Mouse (Mus musculus) hindbrain, embryonic 13.5 days (tissue): ENCODE results near the gene Adck2. TPM values are rescaled to one million over a fixed set of nuclear protein-coding genes. Genes with fewer than 3 reads are reported as not detected.

ENCODE experiments used
- ATAC-seq: fragments of 200-750 bp; cut with Nextera tagmentation; 2 replicates; pipeline ENCODE4 v1.8.0; 2017; ENCODE audit warnings: moderate TSS enrichment; ENCODE audit not compliant: low FRiP score
- H3K27ac ChIP-seq: fragments of 300-500 bp; sonication (generic); 2 replicates; pipeline ENCODE4 v1.5.1; 2015; ENCODE audit warnings: inconsistent platforms, mild to moderate bottlenecking, moderate library complexity
- H3K27me3 ChIP-seq: fragments of 300-500 bp; sonication (generic); 2 replicates; pipeline ENCODE4 v1.6.1; 2015; ENCODE audit warnings: mild to moderate bottlenecking, inconsistent platforms
- H3K36me3 ChIP-seq: fragments of 300-500 bp; sonication (generic); 2 replicates; pipeline ENCODE4 v1.6.1; 2015; ENCODE audit warnings: mild to moderate bottlenecking, inconsistent platforms
- H3K4me1 ChIP-seq: fragments of 300-500 bp; sonication (generic); replicated peaks from 2 replicates; pipeline ENCODE4 v1.6.1; 2015; ENCODE audit warnings: inconsistent platforms
- H3K4me2 ChIP-seq: fragments of 300-500 bp; sonication (generic); 2 replicates; pipeline ENCODE4 v1.6.1; 2015; ENCODE audit warnings: inconsistent platforms, mild to moderate bottlenecking, moderate library complexity
- H3K4me3 ChIP-seq: fragments of 300-500 bp; sonication (generic); 2 replicates; pipeline ENCODE4 v1.5.1; 2015; ENCODE audit warnings: mild to moderate bottlenecking, inconsistent platforms
- H3K9ac ChIP-seq: fragments of 300-500 bp; sonication (generic); 2 replicates; pipeline ENCODE4 v1.6.1; 2015; ENCODE audit warnings: mild to moderate bottlenecking, inconsistent platforms
- H3K9me3 ChIP-seq: fragments of 300-500 bp; sonication (generic); 2 replicates; pipeline ENCODE4 v1.6.1; 2016; ENCODE audit warnings: inconsistent platforms
- WGBS: fragments of 180-500 bp; shearing (Covaris S2); methylation state at CpG from one replicate; pipeline ENCODE4 v1.1.7; 2015; 5-methylcytosine and 5-hydroxymethylcytosine counted together
- polyA plus RNA-seq: library from polyadenylated mRNA; unstranded; fragments of >200 nt; fragmentation: Nextera tagmentation; extraction: Ambion mirVana; gene quantifications from 2 replicates; pipeline ENCODE4 v1.2.1, GENCODE M21; 2015

The Adck2 gene
- polyA plus RNA-seq, 1 experiment from 2014 or later, result 41.4 TPM

- H3K4me1 ChIP-seq, result no peaks in the 10 kb centered on the region
- no peak overlapping the region for H3K4me2 ChIP-seq
- no peak for ATAC-seq
- H3K27me3 ChIP-seq, result no peaks in the 10 kb centered on the region
- no peak overlapping the region for H3K9ac ChIP-seq
- no peak overlapping the region for H3K4me3 ChIP-seq
- no peak overlapping the region for H3K27ac ChIP-seq
- WGBS, result 92% methylated on average over 3 of the region's 3 CpGs
- peaks cover 59% of the 10 kb centered on the region for H3K36me3 ChIP-seq
- H3K9me3 ChIP-seq, result no peaks in the 10 kb centered on the region
Measured at GRCm38 (mm10) chr6:39601828-39602227, 28.2 kb downstream of the Adck2 start.

GRCm38 (mm10) chr6:39604565-39604964, 30.9 kb downstream of the Adck2 start:
- H3K4me3 ChIP-seq, result no peak overlapping the region
- no peaks in the 10 kb centered on the region for H3K9me3 ChIP-seq
- 77% methylated on average over 5 of the region's 5 CpGs for WGBS
- H3K4me1 ChIP-seq, result no peaks in the 10 kb centered on the region
- H3K27me3 ChIP-seq, result no peaks in the 10 kb centered on the region
- no peak for ATAC-seq
- no peak overlapping the region for H3K9ac ChIP-seq
- H3K36me3 ChIP-seq, result peaks cover 41% of the 10 kb centered on the region
- no peak overlapping the region for H3K27ac ChIP-seq
- no peak overlapping the region for H3K4me2 ChIP-seq

DNA sequence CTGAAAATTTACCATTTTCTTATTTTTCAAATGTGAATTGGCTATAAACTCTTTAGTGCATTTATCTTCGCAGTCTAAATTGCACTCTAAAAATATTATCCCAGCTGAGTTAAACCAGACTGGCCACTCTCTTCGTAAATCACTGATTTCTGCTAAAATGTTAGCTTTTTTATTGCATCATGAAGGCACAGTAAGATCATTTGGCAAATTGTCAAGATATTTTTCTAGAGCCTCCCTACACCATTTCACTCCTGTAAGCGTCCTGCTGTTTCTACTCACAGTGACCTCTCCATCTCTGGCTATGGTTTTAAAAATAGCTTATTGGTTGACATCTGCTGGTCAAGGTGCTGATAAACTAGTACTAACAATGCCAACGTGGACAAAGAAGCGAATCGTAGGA, 32.4 kb downstream of the Adck2 start:
- Histone ChIP-seq H3K9me3 (no peaks in the 10 kb centered on the region), H3K9ac (no peak overlapping the region), H3K27me3 (no peaks in the 10 kb centered on the region), H3K27ac (no peak overlapping the region), H3K36me3 (peaks cover 31% of the 10 kb centered on the region), H3K4me2 (no peak overlapping the region), H3K4me1 (no peaks in the 10 kb centered on the region), H3K4me3 (no peak overlapping the region)
- 92% methylated on average over 6 of the region's 6 CpGs for WGBS
- no peak for ATAC-seq

GRCm38 (mm10) chr6:39606862-39607261, 33.2 kb downstream of the Adck2 start:
- Histone ChIP-seq H3K4me3 (no peak overlapping the region), H3K9ac (no peak overlapping the region), H3K4me1 (no peaks in the 10 kb centered on the region), H3K4me2 (no peak overlapping the region), H3K9me3 (no peaks in the 10 kb centered on the region), H3K27ac (no peak overlapping the region), H3K36me3 (peaks cover 29% of the 10 kb centered on the region), H3K27me3 (no peaks in the 10 kb centered on the region)
- ATAC-seq, result no peak
- 81% methylated on average over 3 of the region's 3 CpGs for WGBS

- ATAC-seq, result no peak
- Histone ChIP-seq H3K4me1 (no peaks in the 10 kb centered on the region), H3K4me3 (no peak overlapping the region), H3K4me2 (no peak overlapping the region), H3K9ac (no peak overlapping the region), H3K9me3 (no peaks in the 10 kb centered on the region), H3K36me3 (peaks cover 29% of the 10 kb centered on the region), H3K27ac (no peak overlapping the region; the same call in 1 of the 2 replicates), H3K27me3 (no peaks in the 10 kb centered on the region)
- 77% methylated on average over 5 of the region's 5 CpGs for whole genome bisulfite sequencing
Measured at GRCm38 (mm10) chr6:39607365-39607764, 33.7 kb downstream of the Adck2 start.

DNA sequence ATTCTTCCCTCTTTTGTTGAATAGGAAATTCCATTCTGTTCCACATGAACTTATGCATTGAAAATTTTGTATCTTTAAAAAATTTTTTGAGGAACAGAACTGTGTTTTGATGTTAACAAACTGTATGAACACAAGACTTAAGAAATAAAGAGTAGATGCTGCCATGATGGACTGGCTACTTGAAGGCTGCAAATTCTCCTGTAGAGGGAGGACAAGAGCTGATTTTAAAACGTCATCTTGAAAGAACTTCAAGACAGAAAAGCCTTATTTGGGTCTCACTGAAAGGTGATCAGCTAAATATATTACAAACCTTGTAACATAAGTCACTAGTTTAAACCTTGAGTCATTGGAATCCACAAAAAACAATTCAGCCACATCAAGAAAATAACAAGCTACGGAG, 36.5 kb downstream of the Adck2 start:
- Histone ChIP-seq H3K9me3 (no peaks in the 10 kb centered on the region), H3K27me3 (no peaks in the 10 kb centered on the region), H3K4me3 (no peak overlapping the region), H3K4me1 (no peaks in the 10 kb centered on the region), H3K36me3 (peaks cover 36% of the 10 kb centered on the region), H3K4me2 (no peak overlapping the region), H3K27ac (no peak overlapping the region), H3K9ac (no peak overlapping the region)
- no peak for ATAC-seq
- 76% methylated on average over 2 of the region's 2 CpGs for WGBS

DNA sequence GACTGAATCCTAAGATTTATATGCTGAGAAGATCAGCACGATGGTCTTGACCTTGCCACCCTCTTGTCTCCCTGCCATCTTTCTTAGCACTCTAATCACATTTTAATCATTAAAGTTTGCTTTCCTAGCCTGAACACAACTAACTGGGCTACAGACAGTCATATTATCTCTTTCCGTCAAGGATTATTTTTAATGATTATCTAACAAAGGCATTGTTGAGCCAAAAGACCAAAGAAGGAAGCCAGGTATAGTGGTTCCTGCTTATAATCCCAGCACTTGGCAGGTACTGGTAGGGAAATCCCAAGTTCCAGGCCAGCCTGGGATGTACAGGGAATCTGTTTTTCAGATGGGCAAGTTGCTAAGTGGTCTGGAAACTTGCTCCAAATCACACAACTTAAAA, 37.6 kb downstream of the Adck2 start:
- Histone ChIP-seq H3K27me3 (no peaks in the 10 kb centered on the region), H3K27ac (no peak overlapping the region), H3K4me1 (no peaks in the 10 kb centered on the region), H3K36me3 (peaks cover 46% of the 10 kb centered on the region), H3K4me2 (no peak overlapping the region), H3K9me3 (no peaks in the 10 kb centered on the region), H3K9ac (no peak overlapping the region), H3K4me3 (no peak overlapping the region)
- WGBS, result 95% methylated on average over 2 of the region's 2 CpGs
- ATAC-seq, result no peak

Other genes starting within 250 kb of the Adck2 start
- 63.1 and 63.2 TPM in 2 replicates for gene Slc37a3, start 196.2 kb upstream of the Adck2 start, polyA plus RNA-seq
- gene Rab19, start 192.7 kb upstream of the Adck2 start, polyA plus RNA-seq, result 0.25 and 0.34 TPM in 2 replicates
- gene Mkrn1, start 153.4 kb upstream of the Adck2 start, polyA plus RNA-seq, result 236 and 250 TPM in 2 replicates
- gene Dennd2a, start 16.0 kb upstream of the Adck2 start, polyA plus RNA-seq, result 25.4 and 27.5 TPM in 2 replicates
- gene Gm42420, start 11.9 kb downstream of the Adck2 start, polyA plus RNA-seq, result 2.1 TPM in 1 of 2 replicates, not detected in the other
- 410 and 414 TPM in 2 replicates for gene Ndufb2, start 18.7 kb downstream of the Adck2 start, polyA plus RNA-seq
- 24.0 and 24.6 TPM in 2 replicates for gene Braf, start 151.6 kb downstream of the Adck2 start, polyA plus RNA-seq
- gene Mrps33, start 237.1 kb downstream of the Adck2 start, polyA plus RNA-seq, result 199 and 222 TPM in 2 replicates